Comparison of ENCODE assay signal across 21 mouse cellular contexts in the genomic region with DNA sequence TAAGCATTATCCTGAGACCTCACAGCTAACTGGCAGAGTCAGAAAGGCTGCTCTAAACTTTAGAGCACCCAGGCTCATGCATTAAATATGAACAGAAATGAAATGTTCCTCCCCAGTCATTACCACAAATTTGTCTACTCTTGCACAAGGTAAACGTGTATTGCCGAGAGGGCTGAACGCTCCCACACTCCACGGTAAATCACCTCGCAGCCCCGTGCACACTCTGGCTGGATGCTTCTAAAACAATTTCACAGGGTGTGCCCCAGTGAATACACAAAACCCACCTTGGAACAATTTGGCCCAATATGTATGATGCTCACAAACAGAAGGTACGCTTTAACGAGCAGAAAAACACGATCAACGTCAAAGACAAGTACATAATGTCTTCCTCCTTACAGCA.
DNase-seq lines count a peak whose midpoint lies in the region; ATAC-seq and TF ChIP-seq lines count a peak whose summit lies in the region.
"Had no signal": no experiment of that assay in that cellular context is flagged by ENCODE, and none has a peak within 500 bp of the region (broad histone marks: within the 10 kb centered on the region; RNA-seq: fewer than 3 reads in every experiment).

No protein-coding gene starts in this region.

- no peak overlapping the region for H3K9ac ChIP-seq in embryonic facial prominence, embryonic 13.5 days
- H3K9ac ChIP-seq in embryonic facial prominence, embryonic 15.5 days = no peak overlapping the region
- H3K9ac ChIP-seq in stomach, postnatal 0 days (ENCODE audit: low read length) = no peak overlapping the region
- H3K9ac ChIP-seq: forebrain, embryonic 12.5 days; heart, embryonic 13.5 days; hindbrain, embryonic 12.5 days had no signal

- H3K4me1 ChIP-seq in embryonic facial prominence, embryonic 13.5 days = peaks cover 56% of the 10 kb centered on the region
- peaks cover 72% of the 10 kb centered on the region for H3K4me1 ChIP-seq in embryonic facial prominence, embryonic 10.5 days
- H3K4me1 ChIP-seq in cortical plate, adult 2 months (ENCODE audit: control insufficient read depth, insufficient read depth, low read length) = no peaks in the 10 kb centered on the region
- H3K4me1 ChIP-seq in embryonic facial prominence, embryonic 15.5 days = peaks cover 42% of the 10 kb centered on the region
- 0 out of 2 replicates have a peak, but pooled peaks cover 2% of the 10 kb centered on the region for H3K4me1 ChIP-seq in stomach, postnatal 0 days (replicated peaks; ENCODE audit: control insufficient read depth, insufficient read depth)
- 0 out of 2 replicates have a peak, but pooled peaks cover 2% of the 10 kb centered on the region for H3K4me1 ChIP-seq in kidney, adult 2 months (ENCODE audit: control insufficient read depth, insufficient read depth, low read length)

- no peak for DNase-seq in embryonic facial prominence, embryonic 10.5 days (ENCODE audit: low spot score)
- no peak for DNase-seq in stomach, postnatal 0 days (ENCODE audit: low spot score)
- DNase-seq in kidney, adult 2 months = no peak
- DNase-seq: adrenal gland, postnatal 14 days; cerebellum, adult 18-20 months; cerebellum, postnatal 14 days; gastrocnemius, postnatal 10 days; heart, adult 2 months; heart, postnatal 36 days had no signal

- no peaks in the 10 kb centered on the region for H3K9me3 ChIP-seq in embryonic facial prominence, embryonic 13.5 days
- H3K9me3 ChIP-seq in embryonic facial prominence, embryonic 10.5 days = no peaks in the 10 kb centered on the region
- no peaks in the 10 kb centered on the region for H3K9me3 ChIP-seq in embryonic facial prominence, embryonic 15.5 days (replicated peaks)
- H3K9me3 ChIP-seq in stomach, postnatal 0 days (ENCODE audit: control insufficient read depth, low read length) = no peaks in the 10 kb centered on the region
- H3K9me3 ChIP-seq: forebrain, embryonic 12.5 days; heart, embryonic 13.5 days; hindbrain, embryonic 12.5 days had no signal

- H3K36me3 ChIP-seq in embryonic facial prominence, embryonic 13.5 days = 0 out of 2 replicates have a peak, but pooled peaks cover 4% of the 10 kb centered on the region
- H3K36me3 ChIP-seq in embryonic facial prominence, embryonic 10.5 days (replicated peaks) = peaks cover 9% of the 10 kb centered on the region
- peaks cover 3% of the 10 kb centered on the region; the same call in 1 of the 2 replicates for H3K36me3 ChIP-seq in embryonic facial prominence, embryonic 15.5 days
- no peaks in the 10 kb centered on the region for H3K36me3 ChIP-seq in stomach, postnatal 0 days (ENCODE audit: control insufficient read depth, insufficient read depth, low read length)
- H3K36me3 ChIP-seq in kidney, adult 2 months (ENCODE audit: control insufficient read depth, insufficient read depth, low read length) = no peaks in the 10 kb centered on the region
- H3K36me3 ChIP-seq: heart, embryonic 13.5 days; hindbrain, embryonic 12.5 days had no signal

- no peak overlapping the region for H3K4me3 ChIP-seq in embryonic facial prominence, embryonic 13.5 days
- H3K4me3 ChIP-seq in embryonic facial prominence, embryonic 10.5 days = no peak overlapping the region
- H3K4me3 ChIP-seq in cortical plate, adult 2 months (ENCODE audit: insufficient read depth, low read length) = peak overlapping the region; percentile 9; the same call in 1 of the 2 replicates
- no peak overlapping the region for H3K4me3 ChIP-seq in embryonic facial prominence, embryonic 15.5 days (replicated peaks)
- no peak overlapping the region for H3K4me3 ChIP-seq in stomach, postnatal 0 days (ENCODE audit: low read depth, low read length)
- H3K4me3 ChIP-seq in kidney, adult 2 months (ENCODE audit: insufficient read depth, low read depth, low read length) = no peak overlapping the region
- H3K4me3 ChIP-seq: forebrain, embryonic 12.5 days; heart, adult 2 months; heart, embryonic 13.5 days; hindbrain, embryonic 12.5 days had no signal

- H3K27ac ChIP-seq in embryonic facial prominence, embryonic 13.5 days = no peak overlapping the region
- H3K27ac ChIP-seq in embryonic facial prominence, embryonic 10.5 days (replicated peaks) = no peak overlapping the region
- H3K27ac ChIP-seq in cortical plate, adult 2 months (ENCODE audit: insufficient read depth, low read length) = no peak overlapping the region
- H3K27ac ChIP-seq in embryonic facial prominence, embryonic 15.5 days (replicated peaks) = 0 out of 2 replicates have a peak overlapping the region, but pooled peaks have one; percentile 22
- 0 out of 2 replicates have a peak overlapping the region, but pooled peaks have one; percentile 41 for H3K27ac ChIP-seq in stomach, postnatal 0 days (replicated peaks)
- no peak overlapping the region for H3K27ac ChIP-seq in kidney, adult 2 months (ENCODE audit: insufficient read depth, low read depth, low read length)
- H3K27ac ChIP-seq: forebrain, embryonic 12.5 days; heart, adult 2 months; heart, embryonic 13.5 days; hindbrain, embryonic 12.5 days had no signal

- no peak for TF ChIP-seq POLR2A in cortical plate, adult 2 months (IDR thresholded peaks at IDR 0.05; ENCODE audit: extremely low read depth, insufficient read depth, low read length)
- no peak for TF ChIP-seq POLR2A in kidney, adult 2 months (IDR thresholded peaks at IDR 0.05; ENCODE audit: low read depth, low read length)

- TF ChIP-seq EP300 in stomach, postnatal 0 days (optimal IDR thresholded peaks at IDR 0.05) = no peak

- no peaks in the 10 kb centered on the region for H3K27me3 ChIP-seq in embryonic facial prominence, embryonic 13.5 days
- H3K27me3 ChIP-seq in embryonic facial prominence, embryonic 10.5 days (replicated peaks; ENCODE audit: low read depth, poor library complexity, severe bottlenecking) = no peaks in the 10 kb centered on the region
- H3K27me3 ChIP-seq in embryonic facial prominence, embryonic 15.5 days = no peaks in the 10 kb centered on the region
- no peaks in the 10 kb centered on the region for H3K27me3 ChIP-seq in stomach, postnatal 0 days (ENCODE audit: control insufficient read depth, insufficient read depth, low read length)
- no peaks in the 10 kb centered on the region for H3K27me3 ChIP-seq in kidney, adult 2 months (replicated peaks; ENCODE audit: control insufficient read depth, insufficient read depth, low read length)
- H3K27me3 ChIP-seq: CH12.LX, Patski had no signal

- no peak for TF ChIP-seq CTCF in cortical plate, adult 2 months (IDR thresholded peaks at IDR 0.05; ENCODE audit: extremely low read depth, insufficient read depth, low read length)
- no peak for TF ChIP-seq CTCF in stomach, postnatal 0 days (IDR thresholded peaks at IDR 0.05; ENCODE audit: low read depth)
- TF ChIP-seq CTCF in kidney, adult 2 months (conservative IDR thresholded peaks at IDR 0.05; ENCODE audit: insufficient read depth, insufficient read length, low read depth, low read length) = no peak

- H3K4me2 ChIP-seq in embryonic facial prominence, embryonic 13.5 days = peak overlapping the region; percentile 86
- H3K4me2 ChIP-seq in embryonic facial prominence, embryonic 15.5 days (replicated peaks) = peak overlapping the region; percentile 21; the same call in 1 of the 2 replicates
- no peak overlapping the region for H3K4me2 ChIP-seq in stomach, postnatal 0 days (replicated peaks; ENCODE audit: low read depth)
- H3K4me2 ChIP-seq: forebrain, embryonic 12.5 days; heart, embryonic 13.5 days; hindbrain, embryonic 12.5 days had no signal

- WGBS in embryonic facial prominence, embryonic 13.5 days = 40% methylated on average over 10 of the region's 10 CpGs
- 78% methylated on average over 10 of the region's 10 CpGs for WGBS in embryonic facial prominence, embryonic 10.5 days
- 41% methylated on average over 10 of the region's 10 CpGs for WGBS in embryonic facial prominence, embryonic 15.5 days
- 59% methylated on average over 10 of the region's 10 CpGs for WGBS in stomach, postnatal 0 days
- 83% methylated on average over 10 of the region's 10 CpGs for WGBS in kidney, adult 2 months

- no peak for ATAC-seq in embryonic facial prominence, embryonic 13.5 days (ENCODE audit: insufficient number of reproducible peaks, insufficient read depth, low FRiP score, low TSS enrichment, low read depth)
- no peak for ATAC-seq in embryonic facial prominence, embryonic 15.5 days (ENCODE audit: insufficient number of reproducible peaks, low FRiP score, low TSS enrichment, low read depth)
- no peak for ATAC-seq in stomach, postnatal 0 days (ENCODE audit: low FRiP score, low TSS enrichment)
- ATAC-seq: activated CD4-positive, CD25-positive, alpha-beta regulatory T cell, adult 4 months; forebrain, embryonic 16.5 days; hindbrain, embryonic 16.5 days; inflammation-experienced regulatory T-cells, adult 6 months; Patski had no signal

Comparison
In these comparisons a context has a peak if more than half of its experiments do, and no peak if none do; other contexts are left out.
1. H3K27ac ChIP-seq: peak in embryonic facial prominence, embryonic 15.5 days (single experiment) and stomach, postnatal 0 days (single experiment); none in embryonic facial prominence, embryonic 13.5 days (single experiment), embryonic facial prominence, embryonic 10.5 days (single experiment), cortical plate, adult 2 months (single experiment) and kidney, adult 2 months (single experiment).